8 mouse cellular contexts compared by ENCODE assay signal in genomic region chr14:51482971-51483381, GRCm38 (mm10). TPM values are rescaled to one million over a fixed set of nuclear protein-coding genes. Genes with fewer than 3 reads are reported as not detected.
"Had no signal": no experiment of that assay in that cellular context is flagged by ENCODE, and none has a peak within 500 bp of the region (broad histone marks: within the 10 kb centered on the region; RNA-seq: fewer than 3 reads in every experiment).

No protein-coding gene starts in this region.

RNA-seq across cellular contexts. Expression of gene Vmn2r89, which starts 31.3 kb away (rescaled TPM):
- total RNA-seq: layer of hippocampus, adult 8-10 months; layer of hippocampus, postnatal 14 days; left cerebral cortex, adult 18-20 months; left cerebral cortex, postnatal 10 days; left cerebral cortex, postnatal 4 days; liver, adult 2 months; midbrain, postnatal 0 days; neutrophil, adult 5-6 weeks had no signal
